Mouse (Mus musculus): ENCODE measurements at regions not wholly inside any gene's neighbourhood (a gene's known extent, or its start where the extent isn't known, plus 50 kb on each side); places are given as distances from the start of the nearest gene placed in this dataset.

- H3K27ac ChIP-seq (ENCODE audit: control insufficient read depth, insufficient read depth, low read depth, low read length, poor library complexity) = no peak overlapping the region
- H3K4me1 ChIP-seq (ENCODE audit: control insufficient read depth, insufficient read depth, low read length) = no peaks in the 10 kb centered on the region
- 90% methylated on average over 5 of the region's 5 CpGs for WGBS
- TF ChIP-seq CTCF (IDR thresholded peaks at IDR 0.05; ENCODE audit: control insufficient read depth, insufficient read depth, low read length) (no peak), POLR2A (IDR thresholded peaks at IDR 0.05; ENCODE audit: borderline replicate concordance, control insufficient read depth, low read depth, low read length) (no peak)
- H3K4me3 ChIP-seq (replicated peaks; ENCODE audit: control insufficient read depth, low read depth, low read length) = no peak overlapping the region
These were observed 319.2 kb downstream of the Nr2f2 start for GRCm38 (mm10) chr7:70047415-70047753.

- Histone ChIP-seq H3K4me1 (ENCODE audit: control insufficient read depth, insufficient read depth, low read length) (no peaks in the 10 kb centered on the region), H3K4me3 (replicated peaks; ENCODE audit: control insufficient read depth, low read depth, low read length) (no peak overlapping the region), H3K27ac (ENCODE audit: control insufficient read depth, insufficient read depth, low read depth, low read length, poor library complexity) (no peak overlapping the region)
- 70% methylated on average over 17 of the region's 17 CpGs for WGBS
- TF ChIP-seq POLR2A (IDR thresholded peaks at IDR 0.05; ENCODE audit: borderline replicate concordance, control insufficient read depth, low read depth, low read length) (no peak), CTCF (IDR thresholded peaks at IDR 0.05; ENCODE audit: control insufficient read depth, insufficient read depth, low read length) (no peak)
These were observed 319.7 kb downstream of the Nr2f2 start for GRCm38 (mm10) chr7:70046691-70047414.

GRCm38 (mm10) chr7:70037011-70037410 is 329.5 kb downstream of the Nr2f2 start:
- TF ChIP-seq CTCF (IDR thresholded peaks at IDR 0.05; ENCODE audit: control insufficient read depth, insufficient read depth, low read length) (no peak), POLR2A (IDR thresholded peaks at IDR 0.05; ENCODE audit: borderline replicate concordance, control insufficient read depth, low read depth, low read length) (no peak)
- Histone ChIP-seq H3K27ac (ENCODE audit: control insufficient read depth, insufficient read depth, low read depth, low read length, poor library complexity) (no peak overlapping the region), H3K4me1 (ENCODE audit: control insufficient read depth, insufficient read depth, low read length) (no peaks in the 10 kb centered on the region), H3K4me3 (replicated peaks; ENCODE audit: control insufficient read depth, low read depth, low read length) (no peak overlapping the region)
- WGBS = 68% methylated on average over 1 of the region's 1 CpGs

- WGBS = 87% methylated on average over 2 of the region's 2 CpGs
- TF ChIP-seq CTCF (IDR thresholded peaks at IDR 0.05; ENCODE audit: control insufficient read depth, insufficient read depth, low read length) (no peak), POLR2A (IDR thresholded peaks at IDR 0.05; ENCODE audit: borderline replicate concordance, control insufficient read depth, low read depth, low read length) (no peak)
- H3K4me3 ChIP-seq (replicated peaks; ENCODE audit: control insufficient read depth, low read depth, low read length) = no peak overlapping the region
- H3K27ac ChIP-seq (ENCODE audit: control insufficient read depth, insufficient read depth, low read depth, low read length, poor library complexity) = no peak overlapping the region
- no peaks in the 10 kb centered on the region for H3K4me1 ChIP-seq (ENCODE audit: control insufficient read depth, insufficient read depth, low read length)
These were observed 333.7 kb downstream of the Nr2f2 start for GRCm38 (mm10) chr7:70032857-70033256.

GRCm38 (mm10) chr7:70029311-70029710 is 337.2 kb downstream of the Nr2f2 start:
- H3K27ac ChIP-seq (ENCODE audit: control insufficient read depth, insufficient read depth, low read depth, low read length, poor library complexity) = no peak overlapping the region
- TF ChIP-seq CTCF (IDR thresholded peaks at IDR 0.05; ENCODE audit: control insufficient read depth, insufficient read depth, low read length) (no peak), POLR2A (IDR thresholded peaks at IDR 0.05; ENCODE audit: borderline replicate concordance, control insufficient read depth, low read depth, low read length) (no peak)
- H3K4me3 ChIP-seq (replicated peaks; ENCODE audit: control insufficient read depth, low read depth, low read length) = no peak overlapping the region
- 56% methylated on average over 2 of the region's 2 CpGs for WGBS
- H3K4me1 ChIP-seq (ENCODE audit: control insufficient read depth, insufficient read depth, low read length) = no peaks in the 10 kb centered on the region

DNA sequence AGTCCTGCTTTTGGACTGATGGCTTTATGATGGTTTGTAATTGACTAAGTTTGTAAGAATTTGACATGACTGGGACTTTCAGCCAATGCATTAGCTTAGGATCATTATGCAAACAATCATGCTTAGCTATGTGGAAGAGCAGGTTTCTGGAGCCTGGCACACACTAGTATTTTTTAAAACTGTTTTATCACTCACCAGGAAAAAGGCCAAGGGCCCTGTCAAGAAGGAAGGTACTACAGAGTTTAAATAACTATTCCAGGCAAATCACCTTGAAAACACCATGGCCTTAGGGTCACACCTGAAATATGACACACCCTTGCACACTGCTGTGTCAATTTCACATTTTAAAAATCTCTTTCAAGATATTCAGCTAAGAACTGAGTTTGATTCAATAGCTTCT is 341.0 kb downstream of the Nr2f2 start:
- Histone ChIP-seq H3K27ac (ENCODE audit: control insufficient read depth, insufficient read depth, low read depth, low read length, poor library complexity) (no peak overlapping the region), H3K4me3 (replicated peaks; ENCODE audit: control insufficient read depth, low read depth, low read length) (no peak overlapping the region), H3K4me1 (ENCODE audit: control insufficient read depth, insufficient read depth, low read length) (no peaks in the 10 kb centered on the region)
- TF ChIP-seq CTCF (IDR thresholded peaks at IDR 0.05; ENCODE audit: control insufficient read depth, insufficient read depth, low read length) (no peak), POLR2A (IDR thresholded peaks at IDR 0.05; ENCODE audit: borderline replicate concordance, control insufficient read depth, low read depth, low read length) (no peak)

DNA sequence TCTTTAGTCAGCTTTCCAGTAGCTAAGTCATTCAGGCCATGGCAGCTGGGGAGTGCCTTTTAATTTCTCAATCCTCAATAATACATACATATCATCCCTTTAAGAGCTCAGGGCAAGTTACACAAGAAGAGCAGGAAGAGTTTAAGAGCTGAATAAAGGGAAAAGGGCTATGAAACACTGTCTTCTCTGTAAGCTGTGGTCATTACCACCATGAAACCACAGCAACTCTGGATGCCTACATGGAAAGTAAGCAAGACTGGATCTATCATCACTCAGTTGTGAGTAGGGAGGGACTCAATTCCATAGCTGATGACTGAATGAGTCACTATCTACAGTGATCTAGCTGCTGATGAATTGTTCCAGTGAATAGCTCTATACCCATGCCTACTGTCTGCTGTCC is 349.9 kb downstream of the Nr2f2 start:
- no peak overlapping the region for H3K27ac ChIP-seq (ENCODE audit: control insufficient read depth, insufficient read depth, low read depth, low read length, poor library complexity)
- H3K4me1 ChIP-seq (ENCODE audit: control insufficient read depth, insufficient read depth, low read length) = no peaks in the 10 kb centered on the region
- TF ChIP-seq POLR2A (IDR thresholded peaks at IDR 0.05; ENCODE audit: borderline replicate concordance, control insufficient read depth, low read depth, low read length) = no peak
- TF ChIP-seq CTCF (IDR thresholded peaks at IDR 0.05; ENCODE audit: control insufficient read depth, insufficient read depth, low read length) = no peak

GRCm38 (mm10) chr7:70003200-70003986 is 363.1 kb downstream of the Nr2f2 start:
- Histone ChIP-seq H3K4me3 (replicated peaks; ENCODE audit: control insufficient read depth, low read depth, low read length) (no peak overlapping the region), H3K27ac (ENCODE audit: control insufficient read depth, insufficient read depth, low read depth, low read length, poor library complexity) (no peak overlapping the region), H3K4me1 (ENCODE audit: control insufficient read depth, insufficient read depth, low read length) (no peaks in the 10 kb centered on the region)
- TF ChIP-seq CTCF (IDR thresholded peaks at IDR 0.05; ENCODE audit: control insufficient read depth, insufficient read depth, low read length) = no peak
- no peak for TF ChIP-seq POLR2A (IDR thresholded peaks at IDR 0.05; ENCODE audit: borderline replicate concordance, control insufficient read depth, low read depth, low read length)
- 80% methylated on average over 8 of the region's 8 CpGs for WGBS

More for the DNA sequence above, 349.9 kb downstream of the Nr2f2 start:
- no peak overlapping the region for H3K4me3 ChIP-seq (replicated peaks; ENCODE audit: control insufficient read depth, low read depth, low read length)

Data from bone marrow, adult 2 months (tissue).